Mouse (Mus musculus): ENCODE measurements at regions not wholly inside any gene's neighbourhood (a gene's known extent, or its start where the extent isn't known, plus 50 kb on each side); places are given as distances from the start of the nearest gene placed in this dataset.

DNA sequence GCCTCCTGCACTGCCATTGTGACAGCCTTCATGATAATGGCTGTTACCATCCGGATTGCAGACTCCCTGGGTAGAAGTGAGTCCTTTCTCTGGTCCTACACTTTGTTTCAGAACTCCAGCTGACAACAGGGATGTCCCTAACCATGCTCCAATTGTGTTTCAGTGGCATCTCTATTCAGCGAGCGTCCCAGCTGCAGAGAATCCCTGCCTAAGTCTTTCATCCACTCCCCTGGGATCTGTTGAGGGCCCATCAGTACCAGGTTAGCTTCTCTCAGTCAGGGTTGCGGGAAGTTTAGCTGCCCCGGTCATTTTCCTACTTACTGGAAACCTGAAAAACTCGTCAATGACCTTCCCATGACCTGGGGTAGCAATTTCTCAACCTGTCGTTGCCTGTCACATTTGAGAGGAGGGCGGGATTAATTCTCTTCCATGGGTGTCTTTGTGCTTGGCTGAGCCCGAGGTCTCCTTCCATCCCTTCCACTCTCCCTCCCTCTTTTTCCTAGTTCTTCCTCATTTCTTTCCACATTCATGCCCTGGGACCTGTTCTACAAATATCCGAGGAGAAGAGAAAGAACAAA, 97.7 kb downstream of the Tmem30b start:
- DNase-seq (ENCODE audit: inconsistent age in 2 of 2, low spot score in 1 of 2), result no peak

DNA sequence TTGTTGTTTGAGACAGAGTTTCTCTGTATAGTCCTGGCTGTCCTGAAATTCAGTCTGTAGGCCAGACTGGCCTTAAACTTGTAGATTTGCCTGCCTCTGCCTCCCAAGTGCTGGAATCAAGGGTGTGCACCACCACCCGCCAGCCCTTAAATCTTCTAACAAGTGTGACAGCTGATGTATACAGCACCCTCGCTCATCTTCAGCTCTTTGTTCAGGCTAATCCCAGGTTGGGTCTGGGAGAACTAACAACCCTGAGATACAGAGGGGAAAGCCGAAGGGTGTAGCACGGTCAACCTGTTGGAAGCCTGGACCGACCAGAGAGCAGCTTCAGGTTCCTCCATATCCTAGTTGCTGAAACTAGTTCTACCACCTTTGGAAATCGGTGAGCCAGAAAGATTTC, 99.0 kb downstream of the Tmem30b start:
- DNase-seq (ENCODE audit: inconsistent age in 2 of 2, low spot score in 1 of 2), result no peak

DNA sequence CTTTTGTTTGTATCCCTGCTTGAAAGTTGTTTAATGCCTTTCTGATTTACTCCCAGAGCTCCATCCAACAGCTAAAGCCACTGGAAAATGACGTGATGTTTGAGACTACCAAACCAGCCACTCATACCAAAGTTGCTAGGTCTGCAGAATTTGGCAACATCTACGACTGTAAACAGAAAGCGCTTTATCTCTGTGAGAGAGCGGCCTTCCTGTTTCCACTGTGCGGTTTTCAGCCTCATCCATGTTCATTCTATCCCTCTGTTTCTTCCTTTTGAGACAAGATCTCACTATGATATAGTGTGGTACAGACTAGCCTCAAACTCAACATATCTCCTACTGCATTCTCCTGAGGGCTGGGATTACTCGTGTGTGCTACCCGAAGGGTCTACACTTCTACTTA, 100.0 kb downstream of the Tmem30b start:
- no peak for DNase-seq (ENCODE audit: inconsistent age in 2 of 2, low spot score in 1 of 2)

DNA sequence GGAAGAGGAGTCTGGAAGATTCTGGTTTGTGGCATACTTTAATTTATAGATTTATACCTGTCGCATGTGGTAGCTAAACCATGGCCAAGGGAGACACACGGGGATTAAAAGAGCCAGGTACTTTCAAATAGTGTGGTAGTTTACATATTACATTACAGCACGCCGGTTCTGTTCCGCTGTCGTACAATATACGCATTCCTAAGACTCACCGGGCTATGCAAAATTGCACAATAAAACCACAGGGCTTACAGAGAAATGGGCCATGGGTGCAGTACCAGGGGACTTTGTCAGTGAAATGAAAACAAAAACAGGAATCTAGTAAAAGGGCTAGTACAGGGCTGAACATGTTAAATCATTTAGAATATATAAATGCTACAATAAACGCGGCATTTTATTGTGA, 100.6 kb downstream of the Tmem30b start:
- DNase-seq (ENCODE audit: inconsistent age in 2 of 2, low spot score in 1 of 2), result no peak

DNA sequence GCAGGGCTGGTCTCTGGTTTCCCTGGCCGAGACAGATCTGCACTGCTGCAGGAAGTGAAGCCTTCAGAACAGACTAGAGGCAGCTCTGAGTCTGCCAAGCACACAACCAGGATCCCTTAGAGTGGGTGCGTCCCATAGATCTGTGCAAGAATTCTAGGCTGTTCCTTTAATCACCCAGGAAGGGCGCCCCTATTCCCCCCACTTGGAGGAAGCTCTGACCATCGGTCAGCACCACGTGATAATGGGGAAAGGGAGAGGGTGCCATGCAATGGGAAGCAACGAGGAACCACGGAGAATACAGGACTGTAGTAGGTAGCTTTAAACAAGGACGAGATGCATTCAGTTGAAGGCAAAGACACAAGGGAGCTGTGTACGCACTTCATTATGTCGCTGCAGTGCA, 101.1 kb downstream of the Tmem30b start:
- DNase-seq (ENCODE audit: inconsistent age in 2 of 2, low spot score in 1 of 2), result no peak

DNA sequence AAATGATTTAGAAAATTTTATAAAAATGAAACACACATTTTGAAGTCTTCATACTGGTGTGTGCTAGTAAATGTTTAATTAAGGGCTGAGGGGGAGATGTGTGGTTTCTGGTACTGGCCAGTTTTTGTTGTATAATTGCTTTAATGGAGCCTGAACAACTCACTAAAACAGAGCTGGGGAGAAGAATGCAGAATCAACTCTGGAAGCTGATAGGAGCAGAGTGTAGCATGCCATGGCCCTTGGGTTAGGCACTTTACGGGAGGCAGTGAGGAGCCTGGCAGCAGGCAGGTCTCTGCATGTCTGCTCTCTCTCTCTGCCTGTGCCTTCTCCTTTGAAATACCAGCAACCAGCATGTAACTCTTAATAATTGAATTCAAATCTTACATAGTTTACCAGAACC, 104.9 kb downstream of the Tmem30b start:
- no peak for DNase-seq (ENCODE audit: inconsistent age in 2 of 2, low spot score in 1 of 2)

DNA sequence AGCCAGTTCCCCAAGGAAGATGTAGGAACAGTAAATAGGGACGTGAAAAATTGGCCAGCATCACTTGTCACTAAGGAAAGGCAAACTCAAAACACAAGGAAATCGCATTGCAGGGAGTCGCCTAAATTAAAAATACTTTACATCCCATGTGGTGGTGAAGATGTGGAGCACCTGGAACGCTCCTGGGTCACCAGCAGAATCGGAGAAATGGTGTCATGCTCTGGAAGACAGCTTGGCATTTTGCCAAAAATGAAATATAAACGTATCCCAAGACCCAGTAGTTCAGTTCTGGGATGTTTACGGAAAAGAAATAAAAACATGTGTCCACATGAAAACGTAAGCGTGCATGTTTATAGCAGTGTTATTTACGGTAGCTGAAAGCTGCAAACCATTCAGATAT, 111.5 kb downstream of the Tmem30b start:
- DNase-seq (ENCODE audit: inconsistent age in 2 of 2, low spot score in 1 of 2), result no peak

DNA sequence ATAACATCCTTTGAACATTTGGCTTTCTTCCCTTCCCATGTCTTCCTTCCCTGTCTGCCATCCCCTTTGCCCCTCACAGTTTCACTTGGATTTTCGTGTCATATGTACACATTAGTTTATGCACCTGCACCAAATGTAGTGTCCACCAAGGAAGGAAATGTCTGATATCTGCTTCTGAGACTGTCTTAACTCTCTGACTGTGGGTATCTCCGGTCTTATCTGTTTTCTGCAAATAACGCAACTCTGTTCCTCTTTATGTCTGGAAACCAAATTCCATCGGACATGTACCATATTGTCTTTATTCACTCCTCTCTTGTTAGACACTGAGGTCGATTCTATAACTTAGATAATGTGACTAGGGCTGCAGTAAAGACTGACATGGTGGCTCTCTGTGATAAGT, 113.6 kb downstream of the Tmem30b start:
- DNase-seq (ENCODE audit: inconsistent age in 2 of 2, low spot score in 1 of 2), result no peak

DNA sequence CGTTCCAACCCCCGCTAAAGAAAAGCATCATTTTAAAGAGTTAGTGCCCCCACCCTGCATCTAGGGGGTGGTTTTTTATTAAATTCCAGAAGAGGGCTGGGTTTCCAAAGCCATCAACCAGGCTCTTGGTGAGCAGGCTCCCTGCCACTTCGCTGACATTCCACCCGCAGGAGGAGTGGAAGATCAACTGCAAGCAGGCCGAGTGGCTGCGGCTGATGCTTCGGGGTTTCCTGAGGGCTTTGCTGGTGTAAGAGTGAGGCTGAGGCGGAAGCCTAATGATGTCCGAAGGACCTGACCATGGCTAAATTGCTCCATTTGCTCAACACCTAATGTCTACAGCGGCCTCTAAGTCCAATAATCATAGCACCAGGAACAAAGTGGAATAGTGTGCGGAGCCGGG, 118.0 kb downstream of the Tmem30b start:
- DNase-seq (ENCODE audit: inconsistent age in 2 of 2, low spot score in 1 of 2), result no peak

DNA sequence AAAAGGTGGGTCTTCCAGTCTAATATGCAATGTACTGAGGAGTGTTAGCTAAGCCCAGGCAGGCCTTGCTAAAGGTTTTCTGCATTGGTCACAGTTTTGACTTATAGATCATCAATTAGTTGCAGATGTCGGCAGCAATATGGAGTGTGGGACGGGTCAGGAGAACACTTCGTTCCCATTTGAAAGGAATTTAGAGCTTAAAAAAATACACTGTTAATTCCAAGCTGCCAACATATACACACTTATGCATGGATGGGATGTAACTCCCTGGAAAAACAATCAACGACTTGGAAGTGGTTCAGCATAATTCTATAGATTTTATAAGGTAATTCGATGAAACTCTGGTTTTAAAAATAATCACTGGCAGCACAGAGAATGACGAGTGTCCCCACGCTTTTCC, 121.4 kb downstream of the Tmem30b start:
- no peak for DNase-seq (ENCODE audit: inconsistent age in 2 of 2, low spot score in 1 of 2)

DNA sequence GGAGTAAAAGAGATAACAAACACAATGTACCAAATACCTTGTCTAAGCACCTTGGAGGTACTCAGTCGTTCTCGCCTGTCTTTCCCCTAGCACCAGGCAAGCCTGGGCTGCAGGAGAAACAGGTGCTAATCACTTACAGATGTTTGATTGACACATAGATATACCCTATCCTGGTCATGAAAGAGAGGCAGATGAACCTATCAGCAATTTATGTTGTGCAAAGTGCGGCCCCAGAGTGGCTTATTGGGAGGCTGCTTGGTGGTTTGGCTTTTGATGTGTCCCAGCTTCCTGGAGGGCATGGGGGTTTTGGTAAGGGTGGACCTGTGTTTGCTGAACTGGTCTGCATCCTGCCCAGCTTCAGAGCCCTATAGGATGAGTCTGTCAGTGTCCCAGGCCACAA, 129.1 kb downstream of the Tmem30b start:
- DNase-seq (ENCODE audit: inconsistent age in 2 of 2, low spot score in 1 of 2), result no peak

DNA sequence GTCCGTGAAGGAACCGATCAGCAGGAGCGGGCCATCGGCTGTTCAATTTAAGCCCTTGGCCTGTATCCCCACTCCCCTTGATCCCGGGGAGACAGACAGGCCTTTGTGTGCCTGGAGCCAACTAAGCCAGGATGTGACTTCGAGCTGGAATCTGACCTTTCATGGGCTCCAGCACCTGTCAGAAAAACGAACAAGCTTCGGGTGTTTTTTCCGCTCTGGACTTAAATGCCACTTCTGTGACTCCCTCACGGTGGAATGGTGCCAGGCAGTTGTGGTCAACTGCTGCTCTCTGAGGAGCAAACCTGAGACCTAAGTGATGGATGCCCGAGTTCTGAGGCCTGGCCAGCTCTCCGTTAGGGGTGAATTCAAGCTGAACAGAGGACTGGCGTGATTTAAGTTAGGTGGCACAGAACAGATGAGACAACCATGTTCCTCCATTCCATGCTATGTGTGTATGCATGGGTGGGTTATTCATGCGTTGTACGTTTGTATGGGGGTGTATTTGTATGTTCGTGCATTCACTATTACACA, 129.8 kb downstream of the Tmem30b start:
- peak; percentile 68 to 76 for DNase-seq (ENCODE audit: inconsistent age in 2 of 2, low spot score in 1 of 2)

DNA sequence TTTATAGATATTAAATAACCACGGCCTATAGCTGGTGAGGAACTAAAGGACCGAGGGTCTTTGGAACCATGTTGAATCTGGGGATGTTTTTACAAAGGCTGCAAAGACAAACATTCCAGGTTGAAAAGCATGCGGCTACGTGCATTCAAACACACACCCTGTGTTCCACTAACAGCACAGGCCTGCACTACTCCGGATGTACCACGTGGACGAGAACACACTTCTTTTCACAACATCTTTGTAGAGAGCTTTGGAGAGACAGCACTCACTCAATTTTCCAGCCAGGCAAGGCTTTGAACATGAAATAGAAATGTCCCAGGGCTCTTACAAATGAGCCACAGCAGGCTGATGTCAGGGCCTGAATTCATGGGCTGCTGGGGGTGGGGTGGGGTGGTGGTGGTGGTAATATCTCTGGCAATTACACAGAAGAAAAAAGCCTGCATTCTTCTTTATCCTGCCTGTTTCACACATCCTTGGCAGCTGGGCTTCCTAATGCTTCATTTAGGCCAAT, 129.3 kb downstream of the Slc38a6 start:
- no peak for DNase-seq (ENCODE audit: inconsistent age in 2 of 2, low spot score in 1 of 2)

DNA sequence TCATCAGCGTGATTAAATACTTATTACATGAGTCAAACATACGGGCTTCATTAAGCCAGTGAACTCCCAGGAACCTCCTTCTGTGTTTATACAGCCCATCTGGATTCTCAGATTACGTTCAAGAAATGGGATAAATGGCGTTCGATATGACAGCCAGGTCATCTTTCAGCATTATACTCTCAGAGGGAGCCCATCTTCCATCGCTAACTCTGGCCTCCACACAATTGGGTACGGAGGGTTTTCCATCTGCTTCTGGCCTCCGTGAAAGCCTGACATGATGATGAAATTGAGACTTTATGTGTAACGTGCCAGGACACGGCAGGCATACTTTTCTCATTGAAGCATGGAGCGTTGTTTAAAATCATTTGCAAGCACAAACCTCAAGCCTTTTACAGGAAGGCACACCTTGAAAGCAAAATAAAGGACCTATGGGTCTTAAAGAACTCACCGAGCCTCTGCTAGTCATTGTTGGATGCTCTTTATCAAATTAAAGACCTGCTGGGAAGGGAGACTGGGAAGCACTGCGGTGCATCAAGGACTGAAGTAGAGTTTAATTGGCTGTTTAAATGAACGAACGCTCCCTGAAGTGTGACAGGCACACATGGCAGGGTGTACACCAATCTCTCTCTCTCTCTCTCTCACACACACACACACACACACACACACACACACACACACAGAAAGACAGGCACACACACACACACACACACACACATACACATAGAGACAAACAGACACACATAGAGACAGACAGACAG, 127.0 kb downstream of the Slc38a6 start:
- peak in 1 of 2 experiments; percentile 16 for DNase-seq (ENCODE audit: inconsistent age in 2 of 2, low spot score in 1 of 2)

DNA sequence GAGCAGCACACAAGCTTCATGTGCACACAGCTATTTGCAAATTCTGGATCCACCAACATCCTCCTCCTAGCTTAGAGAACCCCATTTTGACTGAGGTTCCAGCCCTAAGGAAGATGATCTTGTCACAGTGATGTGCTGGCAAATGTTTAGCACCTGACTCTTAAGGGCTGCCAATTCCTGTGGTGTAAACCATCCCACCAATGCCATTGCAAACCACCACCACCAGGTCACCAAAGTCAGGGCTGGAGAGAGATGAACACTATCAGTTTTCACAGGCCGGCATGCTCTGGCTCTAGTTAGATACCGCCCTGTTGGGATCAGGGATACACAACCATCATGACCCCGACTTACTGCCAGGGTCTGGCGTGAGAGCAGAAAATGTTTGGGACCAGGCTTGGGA, 125.9 kb downstream of the Slc38a6 start:
- DNase-seq (ENCODE audit: inconsistent age in 2 of 2, low spot score in 1 of 2), result no peak

DNA sequence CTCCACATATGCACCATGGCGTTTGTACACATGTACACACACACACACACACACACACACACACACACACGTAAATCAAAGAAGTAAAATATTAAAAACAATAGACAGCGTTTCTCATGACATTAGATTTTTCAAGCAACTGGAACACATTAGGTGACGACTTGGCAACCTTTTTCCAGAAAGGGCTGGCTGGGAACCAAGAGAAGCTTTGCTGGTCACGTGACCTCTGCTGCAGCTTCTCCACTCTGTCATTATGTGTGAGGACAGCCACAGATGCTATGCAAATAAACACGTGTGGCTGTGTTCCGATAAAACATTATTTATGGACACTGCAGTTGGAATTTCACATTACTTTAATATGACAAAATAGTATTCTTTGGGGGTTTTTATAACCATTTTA, 124.3 kb downstream of the Slc38a6 start:
- peak in 1 of 2 experiments; percentile 42 for DNase-seq (ENCODE audit: inconsistent age in 2 of 2, low spot score in 1 of 2)

DNA sequence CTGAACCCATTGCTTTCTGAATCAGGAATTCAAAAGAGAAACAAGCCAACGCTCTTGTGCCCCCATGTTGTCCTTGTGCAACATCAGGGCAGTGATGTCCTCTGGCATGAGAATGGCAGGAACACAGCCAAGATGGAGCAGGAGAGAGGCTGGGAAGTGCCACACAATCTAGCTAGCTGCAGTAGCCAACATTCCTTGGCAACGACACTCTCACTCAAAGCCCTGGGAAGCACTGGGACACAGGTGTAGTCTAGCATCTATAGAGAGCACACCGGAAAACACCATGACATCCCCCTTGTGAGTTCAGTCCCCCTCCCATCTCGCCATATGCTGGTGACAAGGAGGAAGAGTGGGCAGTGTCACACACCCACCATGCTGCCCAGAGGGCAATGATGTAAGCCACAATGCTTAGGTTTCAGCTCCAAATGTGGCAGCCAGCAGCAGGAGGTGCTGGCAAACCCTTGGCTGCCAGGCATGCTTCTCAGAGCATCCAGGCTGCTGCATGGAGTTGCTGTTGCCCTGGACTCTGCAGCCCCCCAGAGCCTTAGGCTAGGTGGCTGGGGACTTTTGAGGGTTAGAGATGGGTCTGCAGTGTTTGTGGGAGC, 123.0 kb downstream of the Slc38a6 start:
- peak; percentile 21 to 76 for DNase-seq (ENCODE audit: inconsistent age in 2 of 2, low spot score in 1 of 2)

DNA sequence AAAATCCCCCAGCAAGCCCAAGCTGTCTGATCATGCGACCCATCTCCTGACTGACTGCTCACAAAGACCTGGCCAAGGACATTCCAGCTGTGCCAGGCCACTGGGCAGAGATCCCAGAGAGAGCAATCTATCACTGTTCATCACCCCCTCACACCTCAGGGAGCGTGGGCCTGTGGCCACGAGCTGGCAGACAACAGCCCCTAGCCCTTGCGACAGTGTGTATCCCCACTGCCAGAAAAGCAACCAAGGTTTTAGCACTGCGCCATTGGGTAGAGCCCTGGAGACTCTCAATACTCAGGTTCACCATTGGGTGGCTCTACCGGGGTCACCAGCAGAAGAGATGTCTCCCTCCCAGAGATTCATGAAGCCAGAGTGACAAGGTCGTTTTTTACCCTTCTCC, 122.0 kb downstream of the Slc38a6 start:
- DNase-seq (ENCODE audit: inconsistent age in 2 of 2, low spot score in 1 of 2), result peak; percentile 87 to 96

DNA sequence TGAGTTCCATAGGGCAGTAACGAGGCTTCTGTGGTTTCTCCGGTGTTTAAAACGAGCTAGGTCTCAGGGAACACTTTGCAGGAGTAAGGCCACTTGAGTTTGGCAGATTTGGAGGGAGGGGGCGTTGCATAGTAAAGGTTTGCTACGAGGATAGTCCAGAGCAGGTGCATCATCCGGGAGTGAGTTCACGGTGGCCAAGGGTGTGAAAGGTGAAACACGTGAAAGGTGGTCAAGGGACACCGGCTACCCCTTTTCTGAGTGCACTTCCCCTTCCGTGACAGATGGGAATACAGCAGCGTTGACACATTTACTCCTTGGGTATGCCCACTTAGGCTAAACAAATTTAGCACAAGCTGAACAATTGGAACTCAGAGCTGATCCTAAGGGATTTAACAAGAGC, 121.6 kb downstream of the Slc38a6 start:
- no peak for DNase-seq (ENCODE audit: inconsistent age in 2 of 2, low spot score in 1 of 2)

DNA sequence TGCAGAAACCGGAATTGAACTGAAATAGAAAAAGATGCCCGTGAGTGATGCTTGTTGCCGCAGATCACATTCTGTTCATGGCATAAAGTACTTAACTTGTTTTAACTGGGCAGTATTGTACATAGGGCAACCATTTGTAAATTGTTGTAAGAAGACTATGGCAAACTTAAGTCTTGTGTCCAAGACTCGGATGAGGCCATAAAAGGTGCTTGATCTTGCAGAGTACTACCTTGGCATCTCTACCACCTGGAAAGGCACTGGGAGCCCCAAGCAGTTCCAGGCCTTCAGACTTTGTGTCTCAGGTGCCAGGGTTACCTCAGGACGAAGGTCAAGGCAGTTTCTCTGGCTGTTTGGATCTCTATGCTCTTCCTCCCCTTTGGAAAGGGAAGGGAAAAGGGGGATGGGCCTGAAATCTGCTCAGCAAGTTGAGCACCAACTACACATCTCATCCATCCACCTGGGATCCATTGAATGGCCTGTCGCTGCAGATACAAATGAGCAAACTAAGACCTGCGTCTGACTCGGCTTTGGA, 120.0 kb downstream of the Slc38a6 start:
- DNase-seq (ENCODE audit: inconsistent age in 2 of 2, low spot score in 1 of 2), result no peak

DNA sequence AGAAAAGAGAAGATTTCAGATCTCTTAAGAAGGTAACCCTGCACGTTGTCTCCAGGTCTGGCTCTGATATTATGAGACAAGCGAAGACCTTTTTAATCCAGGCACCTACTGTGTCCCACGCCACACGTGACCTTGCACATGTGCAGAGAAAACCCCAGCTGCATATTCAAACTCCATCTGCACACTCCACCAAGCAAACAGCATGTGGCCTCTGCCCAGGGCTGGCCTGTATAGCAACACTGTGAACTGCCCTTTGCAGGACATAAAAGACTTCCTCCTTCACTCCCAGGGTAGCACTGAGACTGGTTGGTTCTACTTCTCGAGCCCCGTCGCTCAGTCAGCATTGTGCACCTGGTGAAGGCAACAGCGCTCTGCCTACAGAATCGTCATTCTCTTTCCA, 119.0 kb downstream of the Slc38a6 start:
- no peak for DNase-seq (ENCODE audit: inconsistent age in 2 of 2, low spot score in 1 of 2)

DNA sequence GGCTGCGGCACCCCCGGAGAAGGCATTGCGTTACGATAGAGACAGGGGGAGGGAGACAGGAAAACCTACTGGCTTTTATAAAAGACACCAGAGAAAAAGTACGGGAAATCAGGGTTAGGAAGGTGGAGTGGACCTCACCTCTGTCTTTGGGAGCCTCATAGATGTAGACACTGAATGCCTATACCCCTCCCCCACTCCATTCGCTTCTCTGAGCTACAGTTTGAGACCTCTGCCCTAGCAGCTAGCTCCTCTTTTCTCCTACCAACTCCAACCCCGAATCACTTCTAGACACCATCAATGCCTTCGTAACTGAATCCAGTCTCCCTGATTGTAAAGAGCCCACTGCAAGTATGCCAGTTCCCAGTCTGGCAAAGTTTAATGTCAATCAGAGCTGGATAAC, 118.5 kb downstream of the Slc38a6 start:
- DNase-seq (ENCODE audit: inconsistent age in 2 of 2, low spot score in 1 of 2), result no peak
